Mouse (Mus musculus) heart, embryonic 10.5 days (tissue): Measurements from ENCODE around the gene Kctd11. TPM values are rescaled to one million over a fixed set of nuclear protein-coding genes. Genes with fewer than 3 reads are reported as not detected.
"Not testable (repeated sequence)": the region's sequence is repeated elsewhere in the genome, so short reads cannot be mapped to it uniquely, and the experiment has no call there.

ENCODE experiments used
- DNase-seq: peaks from one replicate; pipeline ENCODE4 v3.0.0-alpha.2; 2017; ENCODE audit warnings: low spot score
- H3K27ac ChIP-seq: fragments of 300-500 bp; sonication (generic); 2 replicates; pipeline ENCODE4 v1.5.1; 2016; ENCODE audit warnings: mild to moderate bottlenecking
- H3K27me3 ChIP-seq: fragments of 300-500 bp; sonication (generic); 2 replicates; pipeline ENCODE4 v1.6.1; 2016; ENCODE audit warnings: mild to moderate bottlenecking; ENCODE audit not compliant: poor library complexity, insufficient read depth, severe bottlenecking
- H3K36me3 ChIP-seq: fragments of 300-500 bp; sonication (generic); 2 replicates; pipeline ENCODE4 v1.6.1; 2016; ENCODE audit warnings: mild to moderate bottlenecking, moderate library complexity
- H3K4me1 ChIP-seq: fragments of 300-500 bp; sonication (generic); 2 replicates; pipeline ENCODE4 v1.6.1; 2016; ENCODE audit warnings: mild to moderate bottlenecking
- H3K4me3 ChIP-seq: fragments of 300-500 bp; sonication (generic); 2 replicates; pipeline ENCODE4 v1.5.1; 2016; ENCODE audit warnings: mild to moderate bottlenecking, moderate library complexity
- H3K9me3 ChIP-seq: fragments of 300-500 bp; sonication (generic); 2 replicates; pipeline ENCODE4 v1.6.1; 2016; ENCODE audit warnings: mild to moderate bottlenecking, moderate library complexity
- WGBS: fragments of 180-500 bp; shearing (Covaris S2); methylation state at CpG from one replicate; pipeline ENCODE4 v1.1.7; 2016; 5-methylcytosine and 5-hydroxymethylcytosine counted together
- polyA plus RNA-seq: library from polyadenylated mRNA; unstranded; fragments of >200 nt; fragmentation: Nextera tagmentation; extraction: Ambion mirVana; gene quantifications from 2 replicates; pipeline ENCODE4 v1.2.1, GENCODE M21; 2016

Gene Kctd11
- polyA plus RNA-seq, 1 experiment from 2014 or later, result 6.2 TPM

DNA sequence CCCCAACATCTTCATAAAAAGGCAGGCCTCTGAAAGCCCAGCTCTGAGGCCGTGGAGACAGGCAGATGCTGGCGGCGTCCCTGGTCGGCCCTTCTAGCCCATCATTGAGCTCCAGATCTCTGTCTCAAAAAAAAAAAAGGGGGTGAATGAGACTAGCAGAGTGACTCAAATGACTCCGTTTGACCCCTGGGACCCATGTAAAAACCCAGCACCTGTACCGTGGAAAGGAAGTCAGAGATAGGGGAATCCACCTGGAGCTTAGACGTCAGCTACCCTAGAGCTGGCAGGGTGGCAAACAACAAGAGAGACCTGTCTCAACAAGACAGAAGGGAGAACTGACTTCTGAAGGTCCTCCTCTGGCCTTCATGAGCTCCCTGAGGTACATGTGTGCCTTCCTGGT is 9.4 kb downstream of the Kctd11 start:
- WGBS, result 90% methylated on average over 7 of the region's 7 CpGs
- Histone ChIP-seq H3K27me3 (no peaks in the 10 kb centered on the region), H3K9me3 (no peaks in the 10 kb centered on the region), H3K4me3 (no peak overlapping the region), H3K36me3 (no peaks in the 10 kb centered on the region), H3K27ac (no peak overlapping the region), H3K4me1 (peaks cover 6% of the 10 kb centered on the region)
- DNase-seq, result no peak

DNA sequence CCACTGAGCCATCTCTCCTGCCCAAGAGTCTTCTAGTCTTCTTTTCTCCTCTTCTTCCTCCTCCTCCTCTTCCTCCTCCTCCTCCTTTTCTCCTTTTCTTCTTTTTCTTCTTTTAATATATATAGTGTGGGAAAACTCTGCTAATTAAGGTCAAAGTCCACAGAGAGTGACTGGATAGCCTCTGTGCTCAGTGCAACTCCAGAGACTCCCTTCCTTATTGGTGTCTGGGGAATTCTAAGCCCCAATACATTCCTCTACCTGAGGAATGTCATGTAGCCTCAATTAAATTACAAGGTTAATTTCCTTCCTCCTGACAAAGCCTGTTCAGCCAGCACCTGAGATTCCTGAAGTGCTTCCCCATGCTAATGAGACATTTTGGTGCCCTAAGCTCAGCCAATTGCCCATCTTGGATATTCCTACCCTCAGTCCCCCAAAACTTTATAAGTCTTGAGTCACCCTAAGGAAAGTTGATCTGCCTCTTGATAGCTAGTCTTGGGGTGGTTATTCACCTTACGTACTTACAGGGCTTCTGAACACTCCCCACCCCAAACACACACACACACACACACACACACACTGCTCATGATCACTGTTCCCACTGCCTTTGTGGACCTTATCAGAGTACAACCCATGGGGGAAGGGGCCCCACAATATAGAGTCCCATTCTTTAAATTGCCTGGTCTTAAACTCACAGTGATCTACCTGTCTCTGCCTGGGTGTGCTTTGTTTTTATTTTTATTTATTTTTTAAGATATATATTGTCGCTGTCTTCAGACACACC is 10.7 kb downstream of the Kctd11 start:
- H3K27me3 ChIP-seq, result no peaks in the 10 kb centered on the region
- DNase-seq, result no peak
- H3K27ac ChIP-seq, result no peak overlapping the region
- H3K36me3 ChIP-seq, result no peaks in the 10 kb centered on the region
- H3K4me1 ChIP-seq, result peaks cover 6% of the 10 kb centered on the region
- 87% methylated on average over 2 of the region's 2 CpGs for WGBS
- H3K9me3 ChIP-seq, result no peaks in the 10 kb centered on the region
- no peak overlapping the region for H3K4me3 ChIP-seq

DNA sequence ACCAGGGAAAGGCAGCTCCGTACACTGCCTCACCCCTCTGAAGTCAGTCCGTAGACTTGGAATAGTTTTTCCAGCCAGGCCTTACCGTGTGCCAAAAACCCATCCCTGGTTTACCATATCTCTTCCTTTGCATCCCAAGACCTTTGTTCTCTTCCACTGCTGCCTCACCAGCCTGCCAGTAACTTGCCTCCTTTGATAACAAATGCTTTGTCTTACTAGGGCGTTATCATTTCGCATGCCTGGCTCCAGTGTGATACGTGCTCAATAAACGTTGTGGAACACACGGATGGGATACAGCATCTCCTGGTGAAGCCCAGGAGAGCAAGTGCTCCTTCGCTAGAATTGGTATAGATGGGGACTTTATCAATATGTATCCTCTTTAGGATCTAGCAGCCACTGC is 13.9 kb downstream of the Kctd11 start:
- H3K27ac ChIP-seq, result no peak overlapping the region
- no peaks in the 10 kb centered on the region for H3K36me3 ChIP-seq
- peaks cover 16% of the 10 kb centered on the region for H3K4me1 ChIP-seq
- no peak for DNase-seq
- no peaks in the 10 kb centered on the region for H3K9me3 ChIP-seq
- H3K4me3 ChIP-seq, result no peak overlapping the region
- 43% methylated on average over 9 of the region's 9 CpGs for WGBS
- H3K27me3 ChIP-seq, result no peaks in the 10 kb centered on the region

DNA sequence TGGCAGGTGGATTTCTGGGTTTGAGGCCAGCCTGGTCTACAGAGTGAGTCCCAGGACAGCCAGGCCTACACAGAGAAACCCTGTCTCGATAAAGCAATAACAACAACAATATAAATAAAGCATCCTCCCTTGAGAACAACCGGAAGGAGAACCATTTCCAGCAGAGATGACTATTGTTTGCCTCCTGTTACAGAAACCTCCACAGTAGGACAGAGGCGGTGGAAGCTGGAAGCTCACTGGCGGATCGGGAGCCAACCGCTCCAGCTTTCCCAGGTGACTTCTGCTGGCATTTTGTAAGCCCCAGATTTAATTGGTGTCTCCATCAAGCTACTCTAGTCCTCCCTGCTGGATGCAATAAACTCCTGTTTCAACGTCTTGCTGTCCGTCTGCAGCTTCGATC is 15.6 kb downstream of the Kctd11 start:
- WGBS, result 88% methylated on average over 9 of the region's 9 CpGs

DNA sequence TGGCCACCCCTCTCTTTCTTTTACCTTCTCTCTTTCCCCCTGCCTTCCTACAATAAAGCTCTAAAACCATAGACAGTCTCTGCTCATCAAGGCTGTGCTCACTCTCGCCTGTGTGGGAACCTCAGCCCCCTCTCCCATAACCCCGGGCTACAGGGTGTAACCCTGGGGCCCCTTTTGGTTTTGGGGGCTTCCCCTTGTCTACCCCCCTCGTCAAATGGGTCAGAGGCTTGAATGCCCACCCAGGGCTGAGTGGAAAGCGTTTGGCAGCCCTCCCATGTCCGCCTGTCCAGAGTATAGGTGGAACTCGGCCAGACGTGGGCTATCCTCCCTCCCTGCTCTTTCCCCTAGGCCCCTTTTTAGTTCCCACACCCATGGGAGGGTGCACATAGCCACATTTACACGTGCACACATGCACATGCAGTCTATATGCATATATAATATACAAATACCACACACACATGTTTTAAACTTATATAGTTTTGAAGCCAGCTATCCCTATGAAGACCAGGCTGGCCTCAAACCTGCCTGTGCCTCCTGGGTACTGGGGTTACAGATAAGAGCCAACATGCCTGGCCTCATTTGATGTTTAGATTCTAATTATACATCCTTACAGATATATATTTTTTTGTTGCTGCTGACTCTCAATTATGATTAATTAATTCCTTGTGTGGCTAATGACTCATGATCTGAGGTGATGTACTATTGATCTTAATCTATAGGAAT is 16.9 kb downstream of the Kctd11 start:
- Histone ChIP-seq H3K4me3 (0 out of 2 replicates have a peak overlapping the region, but pooled peaks have one; percentile 12), H3K9me3 (no peaks in the 10 kb centered on the region), H3K27ac (peak overlapping the region; percentile 78), H3K27me3 (peaks cover 8% of the 10 kb centered on the region), H3K4me1 (peaks cover 16% of the 10 kb centered on the region), H3K36me3 (no peaks in the 10 kb centered on the region)
- WGBS, result 60% methylated on average over 8 of the region's 8 CpGs
- DNase-seq, result no peak

More for the DNA sequence above, 15.6 kb downstream of the Kctd11 start:
- Histone ChIP-seq H3K9me3 (no peaks in the 10 kb centered on the region), H3K27ac (no peak overlapping the region), H3K27me3 (no peaks in the 10 kb centered on the region), H3K4me3 (no peak overlapping the region), H3K36me3 (no peaks in the 10 kb centered on the region), H3K4me1 (peaks cover 16% of the 10 kb centered on the region)
- no peak for DNase-seq

DNA sequence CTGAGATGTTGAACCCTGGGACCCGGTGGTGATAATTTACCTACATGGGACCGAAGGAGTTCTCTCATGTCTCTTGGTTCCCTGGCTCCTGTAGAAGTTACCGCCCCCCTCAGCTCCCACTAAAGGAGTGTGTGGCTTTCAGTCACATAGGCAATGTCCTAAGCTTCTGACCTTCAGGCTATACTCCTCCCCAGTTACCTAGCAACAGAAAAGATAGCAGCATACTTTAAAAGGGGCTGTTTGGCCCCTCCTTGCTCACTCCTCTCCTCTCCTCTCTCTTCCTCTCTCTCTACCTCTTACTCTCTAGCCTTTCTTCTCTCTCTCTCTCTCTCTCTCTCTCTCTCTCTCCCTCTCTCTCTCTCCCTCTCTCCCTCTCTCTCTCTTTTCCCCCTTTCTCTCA is 17.5 kb downstream of the Kctd11 start:
- 0 out of 2 replicates have a peak overlapping the region, but pooled peaks have one; percentile 12 for H3K4me3 ChIP-seq
- H3K36me3 ChIP-seq, H3K9me3 ChIP-seq, DNase-seq: not testable (repeated sequence)
- H3K4me1 ChIP-seq, result peaks cover 16% of the 10 kb centered on the region
- 61% methylated on average over 3 of the region's 3 CpGs for WGBS
- peaks cover 14% of the 10 kb centered on the region for H3K27me3 ChIP-seq
- peak overlapping the region; percentile 78 for H3K27ac ChIP-seq

DNA sequence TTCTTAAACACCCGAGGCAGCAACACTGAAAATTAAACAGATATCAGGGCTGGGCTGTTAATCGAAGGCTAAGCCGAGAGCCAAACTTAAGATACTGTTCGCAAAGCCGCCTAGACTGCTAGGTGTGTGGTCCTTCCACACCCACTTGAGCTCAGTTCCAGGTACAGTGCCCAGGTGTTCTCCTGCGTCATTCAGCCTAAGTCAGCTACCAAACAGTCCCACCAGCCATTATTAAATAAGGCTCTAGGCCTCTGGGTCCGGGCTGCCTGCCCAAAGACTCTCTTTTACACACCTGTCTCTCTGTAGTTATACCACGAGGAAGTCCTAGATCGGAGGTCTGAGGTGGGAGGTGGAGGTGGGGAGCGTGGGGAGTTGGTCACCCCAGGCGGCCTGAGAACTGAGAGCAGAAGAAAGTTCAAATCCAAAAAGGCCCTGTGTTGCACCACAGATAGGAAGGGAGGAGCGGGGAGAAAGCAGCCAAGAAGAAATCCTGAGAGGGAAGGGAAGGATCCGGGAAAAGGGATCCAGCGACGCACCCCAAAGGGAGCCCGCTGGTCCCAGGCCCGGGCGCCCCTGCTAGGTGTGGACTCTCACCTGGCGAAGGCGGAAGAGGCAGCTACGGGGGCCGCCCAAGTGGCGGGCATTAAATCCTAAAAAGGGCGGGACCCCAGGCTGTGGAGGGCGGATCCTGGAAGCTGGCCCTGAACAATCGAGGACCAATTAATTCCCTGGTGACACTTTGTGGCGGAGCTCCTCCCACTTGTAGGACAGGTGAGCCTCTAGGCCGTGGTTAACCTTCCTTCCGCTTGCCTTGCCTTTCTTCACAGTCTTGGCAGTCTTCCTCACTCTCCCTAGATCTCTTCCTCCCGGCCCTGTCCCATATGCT is 22.9 kb downstream of the Kctd11 start, which contains the start of gene Tnk1:
TSS of gene Tnk1 (minus strand) at position 618 of the 886 bp plus-strand sequence.
- no peak for DNase-seq
- peaks cover 38% of the 10 kb centered on the region for H3K27me3 ChIP-seq
- H3K27ac ChIP-seq, result no peak within 1 kb of the TSS
- peaks cover 22% of the 10 kb centered on the region for H3K4me1 ChIP-seq
- 19% methylated on average over 30 of the region's 30 CpGs for WGBS
- H3K4me3 ChIP-seq, result 0 out of 2 replicates have a peak within 1 kb of the TSS, but pooled peaks have one; percentile 6
- H3K9me3 ChIP-seq, result no peaks in the 10 kb centered on the region
- no peaks in the 10 kb centered on the region for H3K36me3 ChIP-seq

DNA sequence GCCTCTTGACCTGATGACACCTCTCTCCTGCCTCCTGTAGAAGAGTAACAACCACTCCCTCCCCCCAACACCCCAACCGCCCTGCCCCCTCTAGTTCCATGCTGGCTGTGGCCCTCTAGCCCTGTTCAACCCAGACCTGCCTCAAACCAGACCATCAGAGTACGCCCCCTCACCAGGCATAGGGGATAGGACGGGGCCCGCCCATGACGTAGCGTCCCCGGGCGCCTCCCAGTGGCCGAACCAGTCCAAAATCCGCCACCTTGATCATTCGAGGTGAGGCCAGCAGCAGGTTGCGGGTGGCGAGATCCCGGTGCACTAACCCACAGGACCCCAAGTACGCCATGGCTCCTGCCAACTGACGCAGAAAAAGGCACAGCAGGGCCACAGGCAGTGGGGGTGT is 25.9 kb downstream of the Kctd11 start:
- peak; percentile 90 for DNase-seq
- Histone ChIP-seq H3K9me3 (no peaks in the 10 kb centered on the region), H3K36me3 (peaks cover 22% of the 10 kb centered on the region), H3K4me3 (peak overlapping the region; percentile 17), H3K4me1 (peaks cover 31% of the 10 kb centered on the region), H3K27ac (peak overlapping the region; percentile 56), H3K27me3 (peaks cover 38% of the 10 kb centered on the region)
- WGBS, result 15% methylated on average over 16 of the region's 16 CpGs

DNA sequence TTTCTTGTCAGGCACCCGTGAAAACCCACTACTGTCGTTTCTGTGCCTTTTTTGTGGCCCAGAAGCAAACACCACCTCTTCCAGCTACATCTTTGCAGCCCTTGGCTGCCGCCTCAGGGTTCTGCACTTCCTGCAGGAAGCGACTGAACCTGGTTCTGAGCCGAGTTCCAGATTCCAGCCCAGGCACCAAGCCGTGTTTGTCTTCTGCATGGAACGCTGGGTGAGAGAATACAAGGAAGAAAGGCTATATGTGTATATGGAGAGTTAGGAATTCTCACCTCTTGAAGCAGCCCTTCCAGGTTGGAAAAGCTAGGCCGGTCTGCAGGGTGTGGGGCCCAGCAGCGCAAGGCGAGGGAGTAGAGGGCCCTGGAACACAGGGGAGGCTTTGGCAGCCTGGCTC is 26.5 kb downstream of the Kctd11 start:
- Histone ChIP-seq H3K4me1 (peaks cover 31% of the 10 kb centered on the region), H3K27me3 (peaks cover 34% of the 10 kb centered on the region), H3K36me3 (peaks cover 28% of the 10 kb centered on the region), H3K9me3 (no peaks in the 10 kb centered on the region), H3K4me3 (no peak overlapping the region), H3K27ac (peak overlapping the region; percentile 56)
- DNase-seq, result no peak
- WGBS, result 82% methylated on average over 10 of the region's 10 CpGs

DNA sequence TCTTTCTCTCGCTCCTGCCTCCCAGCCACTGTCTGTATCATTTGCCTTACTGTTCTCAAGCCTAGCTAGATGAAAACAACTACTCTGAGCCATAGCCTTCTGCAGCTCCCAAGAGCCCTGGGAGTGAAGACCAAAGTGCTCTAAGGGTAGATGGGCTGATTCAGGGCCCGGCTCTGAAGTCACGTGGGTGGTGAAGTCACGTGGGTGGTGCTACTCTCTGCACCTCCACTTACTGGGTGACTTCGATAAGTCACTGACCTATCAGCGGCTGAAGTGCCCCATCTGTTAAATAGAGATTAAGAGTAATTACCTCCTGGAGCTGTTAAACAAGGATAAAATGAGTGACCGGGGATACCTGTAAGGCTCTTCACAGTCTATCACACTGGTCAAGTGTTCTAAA is 27.2 kb downstream of the Kctd11 start:
- Histone ChIP-seq H3K4me1 (peaks cover 31% of the 10 kb centered on the region), H3K4me3 (no peak overlapping the region), H3K9me3 (no peaks in the 10 kb centered on the region), H3K36me3 (peaks cover 35% of the 10 kb centered on the region), H3K27ac (peak overlapping the region; percentile 72; the same call in 1 of the 2 replicates), H3K27me3 (peaks cover 27% of the 10 kb centered on the region)
- peak; percentile 94 for DNase-seq
- 58% methylated on average over 7 of the region's 7 CpGs for WGBS

DNA sequence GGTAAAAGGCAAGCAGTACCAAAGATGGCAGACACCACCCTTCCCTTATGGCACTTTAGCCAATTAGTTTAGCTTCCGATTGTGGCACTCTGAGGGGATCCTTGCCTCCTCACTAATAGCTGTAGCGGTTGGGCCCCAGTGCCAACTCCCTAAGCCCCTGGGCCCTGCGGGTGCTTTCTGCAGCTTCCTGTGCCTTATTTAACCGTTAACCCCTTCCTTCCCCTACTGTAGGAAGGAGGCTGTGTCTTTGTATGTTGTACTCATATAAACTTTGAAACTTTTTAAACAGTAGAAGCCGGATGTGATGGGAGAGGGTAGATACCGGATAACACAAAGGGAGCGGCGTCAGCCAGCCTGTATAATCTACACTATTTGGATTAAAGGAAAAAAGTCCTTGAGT is 30.5 kb downstream of the Kctd11 start:
- Histone ChIP-seq H3K4me3 (no peak overlapping the region), H3K9me3 (no peaks in the 10 kb centered on the region), H3K27ac (no peak overlapping the region)

DNA sequence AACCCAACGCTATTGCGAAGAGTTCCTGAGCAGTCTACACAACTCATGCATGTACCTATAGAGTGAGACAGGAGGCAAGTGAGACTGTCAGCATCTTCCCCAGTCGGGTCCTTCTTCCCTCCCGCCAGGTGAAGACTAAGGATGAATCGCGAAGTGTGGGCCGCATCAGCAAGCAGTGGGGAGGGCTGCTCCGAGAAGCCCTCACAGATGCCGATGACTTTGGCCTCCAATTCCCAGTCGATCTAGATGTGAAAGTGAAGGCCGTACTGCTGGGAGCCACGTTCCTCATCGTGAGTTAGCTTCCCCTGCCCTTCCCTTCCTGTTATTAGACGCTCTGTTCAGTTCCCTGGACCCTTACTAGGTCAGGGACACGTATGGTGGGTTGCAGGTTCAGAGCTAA is 31.3 kb downstream of the Kctd11 start:
- Histone ChIP-seq H3K36me3 (peaks cover 49% of the 10 kb centered on the region), H3K27me3 (no peaks in the 10 kb centered on the region), H3K4me3 (no peak overlapping the region), H3K9me3 (no peaks in the 10 kb centered on the region), H3K4me1 (peaks cover 53% of the 10 kb centered on the region), H3K27ac (no peak overlapping the region)
- no peak for DNase-seq
- WGBS, result 91% methylated on average over 15 of the region's 15 CpGs

More for the DNA sequence above, 30.5 kb downstream of the Kctd11 start:
- peaks cover 55% of the 10 kb centered on the region for H3K4me1 ChIP-seq
- no peak for DNase-seq
- 75% methylated on average over 8 of the region's 8 CpGs for WGBS
- peaks cover 49% of the 10 kb centered on the region for H3K36me3 ChIP-seq
- no peaks in the 10 kb centered on the region for H3K27me3 ChIP-seq
